Mouse (Mus musculus): Measurements from ENCODE around the gene Lyl1. TPM values are rescaled to one million over a fixed set of nuclear protein-coding genes. Genes with fewer than 3 reads are reported as not detected.

Lyl1 gene
- polyA plus RNA-seq, 1 experiment from 2014 or later, result 7.8 TPM

DNA sequence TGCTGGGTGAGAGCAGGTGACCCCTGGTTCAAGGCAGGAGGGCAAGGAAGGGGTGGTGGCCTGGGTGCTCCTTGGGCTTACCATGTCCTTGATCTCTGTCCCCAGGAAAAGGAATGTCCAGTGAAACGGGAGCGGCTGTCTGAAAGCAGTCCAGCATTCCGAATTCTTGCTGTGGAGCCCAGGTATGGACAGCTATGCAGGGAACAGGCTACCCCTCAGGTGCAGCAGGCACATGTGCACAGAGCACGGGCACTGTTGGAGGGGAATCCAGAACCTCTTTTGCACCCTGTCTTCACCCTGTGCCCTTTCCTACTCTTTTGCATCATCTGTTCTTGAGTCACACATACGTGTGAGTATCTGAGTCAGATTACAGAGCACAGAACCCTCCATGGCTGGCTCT, 3.0 kb upstream of the Lyl1 start:
- H3K4me3 ChIP-seq (replicated peaks), result no peak overlapping the region
- H3K9me3 ChIP-seq (replicated peaks), result no peaks in the 10 kb centered on the region
- WGBS, result 92% methylated on average over 5 of the region's 5 CpGs
- no peak overlapping the region for H3K9ac ChIP-seq
- H3K27me3 ChIP-seq, result peaks cover 24% of the 10 kb centered on the region
- peaks cover 61% of the 10 kb centered on the region for H3K36me3 ChIP-seq
- no peak overlapping the region for H3K4me2 ChIP-seq
- no peak for ATAC-seq (replicated peaks; ENCODE audit: low FRiP score)
- peaks cover 21% of the 10 kb centered on the region for H3K4me1 ChIP-seq
- 0 out of 2 replicates have a peak overlapping the region, but pooled peaks have one; percentile 71 for H3K27ac ChIP-seq

DNA sequence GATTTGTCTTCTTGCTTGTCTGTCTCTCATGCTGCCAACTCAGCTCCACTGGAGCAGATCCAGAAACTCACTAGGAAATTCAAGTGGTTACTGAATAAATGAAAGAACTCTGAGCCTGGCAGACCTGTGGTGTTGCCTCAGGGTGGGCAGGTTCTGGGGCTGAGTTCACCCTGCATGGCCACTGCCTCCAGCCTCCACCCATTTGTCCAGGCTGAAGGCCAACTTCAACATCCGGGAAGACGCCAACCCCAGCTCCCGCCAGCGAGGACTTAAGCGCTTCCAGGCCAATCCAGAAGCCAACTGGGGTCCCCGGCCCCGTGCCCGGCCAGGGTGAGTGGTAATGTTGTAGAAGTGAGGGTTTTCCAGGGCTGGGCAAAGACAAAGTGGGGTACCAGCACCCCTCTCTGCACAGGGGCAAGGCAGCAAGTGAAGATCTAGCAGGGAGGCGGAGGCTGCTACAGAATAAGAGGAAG, 2.3 kb upstream of the Lyl1 start:
- Histone ChIP-seq H3K27ac (peak overlapping the region; percentile 71), H3K9ac (no peak overlapping the region), H3K4me1 (peaks cover 26% of the 10 kb centered on the region), H3K27me3 (peaks cover 31% of the 10 kb centered on the region), H3K4me2 (no peak overlapping the region), H3K4me3 (replicated peaks) (no peak overlapping the region), H3K9me3 (replicated peaks) (no peaks in the 10 kb centered on the region), H3K36me3 (peaks cover 54% of the 10 kb centered on the region)
- WGBS, result 86% methylated on average over 9 of the region's 9 CpGs
- no peak for ATAC-seq (replicated peaks; ENCODE audit: low FRiP score)

DNA sequence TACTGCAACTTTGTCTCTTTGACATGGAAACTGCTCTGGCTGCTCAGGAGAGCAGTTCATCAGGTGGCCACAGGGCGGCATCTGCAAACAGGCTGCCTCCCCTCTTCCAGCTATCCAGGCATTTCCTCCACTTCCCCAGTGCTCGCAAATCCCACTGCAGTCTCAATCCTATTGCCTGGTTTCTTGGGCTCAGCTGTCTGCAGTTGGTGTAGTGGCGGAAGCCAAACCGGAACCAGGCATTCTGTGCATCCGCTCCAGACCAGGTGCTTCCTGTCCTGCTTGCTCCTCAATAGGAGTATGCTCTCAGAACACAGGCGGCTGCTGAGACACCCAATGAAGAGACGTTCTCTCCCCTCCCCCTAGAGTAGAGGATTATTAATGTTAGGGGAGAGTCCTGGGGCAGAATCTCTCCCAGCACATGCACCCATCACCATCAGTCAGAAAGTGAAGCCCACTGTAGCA, 1.4 kb upstream of the Lyl1 start:
- Histone ChIP-seq H3K4me3 (replicated peaks) (no peak overlapping the region), H3K27me3 (peaks cover 40% of the 10 kb centered on the region), H3K4me2 (no peak overlapping the region), H3K27ac (peak overlapping the region; percentile 77), H3K36me3 (peaks cover 48% of the 10 kb centered on the region), H3K4me1 (peaks cover 36% of the 10 kb centered on the region), H3K9ac (no peak overlapping the region), H3K9me3 (replicated peaks) (no peaks in the 10 kb centered on the region)
- ATAC-seq (replicated peaks; ENCODE audit: low FRiP score), result peak; percentile 10; the same call in 1 of the 2 replicates
- WGBS, result 58% methylated on average over 7 of the region's 7 CpGs

DNA sequence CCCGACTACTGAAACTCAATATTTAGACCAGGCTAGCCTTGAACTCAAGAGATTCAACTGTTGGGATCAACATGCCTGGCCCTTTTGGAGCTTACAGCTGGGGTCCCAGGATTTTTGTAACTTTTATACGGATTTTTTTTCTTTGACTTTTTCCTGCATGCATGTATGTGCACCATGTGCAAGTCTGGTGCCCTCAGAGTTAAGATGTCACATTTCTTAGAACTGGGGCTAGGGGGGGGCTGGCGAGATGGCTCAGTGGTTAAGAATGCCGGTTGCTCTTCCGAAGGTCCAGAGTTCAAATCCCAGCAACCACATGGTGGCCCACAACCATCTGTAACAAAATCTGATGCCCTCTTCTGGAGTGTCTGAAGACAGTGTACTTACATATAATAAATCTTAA, 731 bp upstream of the Lyl1 start:
- Histone ChIP-seq H3K27me3 (peaks cover 47% of the 10 kb centered on the region), H3K4me2 (no peak overlapping the region), H3K4me1 (peaks cover 42% of the 10 kb centered on the region), H3K27ac (peak overlapping the region; percentile 77), H3K36me3 (peaks cover 41% of the 10 kb centered on the region), H3K4me3 (replicated peaks) (no peak overlapping the region), H3K9me3 (replicated peaks) (no peaks in the 10 kb centered on the region), H3K9ac (no peak overlapping the region)
- no peak for ATAC-seq (replicated peaks; ENCODE audit: low FRiP score)
- 81% methylated on average over 5 of the region's 5 CpGs for WGBS

DNA sequence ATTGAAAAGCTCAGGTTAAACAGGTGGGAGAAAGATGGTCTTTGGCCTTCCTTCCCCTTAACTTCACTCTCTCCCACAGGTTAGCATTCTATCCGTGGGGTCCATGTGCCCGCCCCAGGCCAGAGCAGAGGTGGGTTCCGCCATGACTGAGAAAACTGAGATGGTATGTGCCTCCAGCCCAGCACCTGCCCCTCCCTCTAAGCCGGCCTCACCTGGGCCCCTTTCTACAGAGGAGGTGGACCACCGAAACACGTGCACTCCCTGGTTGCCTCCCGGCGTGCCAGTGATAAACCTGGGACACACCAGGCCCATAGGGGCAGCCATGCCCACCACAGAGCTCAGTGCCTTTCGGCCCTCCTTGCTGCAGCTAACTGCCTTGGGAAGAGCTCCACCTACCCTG, 1.3 kb downstream of the Lyl1 start:
- no peaks in the 10 kb centered on the region for H3K9me3 ChIP-seq (replicated peaks)
- peaks cover 21% of the 10 kb centered on the region for H3K36me3 ChIP-seq
- no peak overlapping the region for H3K9ac ChIP-seq
- peaks cover 64% of the 10 kb centered on the region for H3K27me3 ChIP-seq
- peaks cover 59% of the 10 kb centered on the region for H3K4me1 ChIP-seq
- peak overlapping the region; percentile 36 for H3K4me3 ChIP-seq (replicated peaks)
- ATAC-seq (replicated peaks; ENCODE audit: low FRiP score), result no peak
- H3K4me2 ChIP-seq, result peak overlapping the region; percentile 44
- WGBS, result 73% methylated on average over 9 of the region's 9 CpGs
- H3K27ac ChIP-seq, result no peak overlapping the region

DNA sequence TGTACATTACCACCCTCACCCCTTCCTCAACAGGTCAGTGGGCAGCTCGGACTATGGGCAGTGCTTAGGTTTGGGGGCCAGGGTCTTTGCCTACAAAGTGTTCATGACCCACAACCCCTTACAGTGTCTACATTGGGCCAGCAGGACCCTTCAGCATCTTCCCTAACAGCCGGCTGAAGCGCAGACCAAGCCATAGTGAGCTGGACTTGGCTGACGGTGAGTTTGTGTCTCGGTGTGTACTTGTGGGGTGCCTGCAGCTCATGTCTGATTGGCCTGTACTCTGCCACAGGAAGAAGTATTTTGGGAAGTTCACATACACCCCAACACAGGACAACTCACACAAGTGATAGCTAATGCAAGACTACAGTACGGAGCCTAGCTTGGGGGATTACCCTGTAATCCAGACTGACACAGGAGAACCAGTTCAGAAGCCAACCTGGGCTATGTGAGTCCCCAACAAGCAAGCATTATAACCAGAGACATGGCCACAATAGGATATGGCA, 1.8 kb downstream of the Lyl1 start:
- WGBS, result 75% methylated on average over 6 of the region's 6 CpGs
- H3K9ac ChIP-seq, result no peak overlapping the region
- peaks cover 64% of the 10 kb centered on the region for H3K4me1 ChIP-seq
- H3K36me3 ChIP-seq, result peaks cover 16% of the 10 kb centered on the region
- no peak for ATAC-seq (replicated peaks; ENCODE audit: low FRiP score)
- H3K4me2 ChIP-seq, result peak overlapping the region; percentile 44
- H3K27ac ChIP-seq, result no peak overlapping the region
- H3K9me3 ChIP-seq (replicated peaks), result no peaks in the 10 kb centered on the region
- peak overlapping the region; percentile 36 for H3K4me3 ChIP-seq (replicated peaks)
- peaks cover 68% of the 10 kb centered on the region for H3K27me3 ChIP-seq

DNA sequence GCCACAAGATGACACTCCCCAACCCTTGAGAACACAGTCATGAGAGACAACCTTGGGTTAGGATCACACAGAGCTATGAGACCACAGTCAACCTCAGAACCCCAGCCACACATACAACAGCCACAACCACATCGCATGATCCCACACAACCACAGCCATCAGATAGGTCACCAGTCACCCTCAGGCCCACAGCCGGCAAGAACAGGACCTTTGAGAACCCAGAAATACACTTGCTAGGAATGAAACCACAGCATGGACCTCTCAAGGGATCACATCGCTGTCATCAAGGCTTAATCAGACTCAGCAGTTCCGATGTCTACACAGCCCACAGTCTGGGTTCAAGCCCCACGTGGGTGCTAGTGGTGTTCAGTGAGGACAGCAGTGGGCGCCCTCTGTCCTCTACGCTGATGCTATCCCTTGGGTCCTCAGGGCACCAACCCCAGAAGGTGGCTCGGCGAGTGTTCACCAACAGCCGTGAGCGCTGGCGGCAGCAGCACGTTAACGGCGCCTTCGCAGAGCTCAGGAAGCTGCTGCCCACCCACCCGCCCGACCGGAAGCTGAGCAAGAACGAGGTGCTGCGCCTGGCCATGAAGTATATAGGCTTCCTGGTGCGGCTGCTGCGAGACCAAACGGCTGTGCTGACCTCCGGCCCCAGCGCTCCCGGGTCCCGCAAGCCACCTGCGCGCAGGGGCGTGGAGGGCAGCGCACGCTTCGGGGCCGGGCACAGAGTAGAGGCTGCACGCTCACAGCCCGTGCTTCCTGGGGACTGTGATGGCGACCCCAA, 2.4 kb downstream of the Lyl1 start:
- Histone ChIP-seq H3K4me3 (replicated peaks) (peak overlapping the region; percentile 36), H3K4me2 (peak overlapping the region; percentile 60), H3K36me3 (peaks cover 10% of the 10 kb centered on the region), H3K9me3 (replicated peaks) (no peaks in the 10 kb centered on the region), H3K4me1 (peaks cover 69% of the 10 kb centered on the region), H3K9ac (0 out of 2 replicates have a peak overlapping the region, but pooled peaks have one; percentile 17), H3K27me3 (peaks cover 74% of the 10 kb centered on the region), H3K27ac (peak overlapping the region; percentile 62)
- ATAC-seq (replicated peaks; ENCODE audit: low FRiP score), result no peak
- WGBS, result 12% methylated on average over 38 of the region's 38 CpGs

DNA sequence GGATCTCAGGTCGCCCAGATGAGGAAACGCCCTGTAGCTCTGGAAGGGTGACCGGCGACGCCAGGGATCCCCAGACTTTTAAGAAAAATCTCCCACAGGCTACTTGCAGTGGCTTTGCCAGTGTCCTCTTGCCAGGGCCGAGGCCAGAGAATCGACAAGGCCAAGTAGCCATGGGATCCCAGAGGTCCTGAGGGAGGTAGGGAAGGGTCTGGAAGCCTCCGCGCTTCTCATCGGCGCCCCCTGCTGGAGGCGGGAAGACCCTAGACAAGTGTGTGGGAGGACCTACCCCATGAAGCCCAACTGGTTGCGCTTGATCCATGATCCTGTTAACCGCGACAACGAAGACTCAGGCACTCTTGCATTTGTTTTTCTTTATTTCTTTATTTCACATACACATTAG, 3.1 kb downstream of the Lyl1 start:
- Histone ChIP-seq H3K4me2 (peak overlapping the region; percentile 60), H3K36me3 (peaks cover 3% of the 10 kb centered on the region), H3K9me3 (replicated peaks) (no peaks in the 10 kb centered on the region), H3K4me3 (replicated peaks) (peak overlapping the region; percentile 36), H3K9ac (0 out of 2 replicates have a peak overlapping the region, but pooled peaks have one; percentile 17), H3K27ac (peak overlapping the region; percentile 62), H3K27me3 (peaks cover 78% of the 10 kb centered on the region), H3K4me1 (peaks cover 76% of the 10 kb centered on the region)
- peak; percentile 46 for ATAC-seq (replicated peaks; ENCODE audit: low FRiP score)
- WGBS, result 2% methylated on average over 16 of the region's 16 CpGs

DNA sequence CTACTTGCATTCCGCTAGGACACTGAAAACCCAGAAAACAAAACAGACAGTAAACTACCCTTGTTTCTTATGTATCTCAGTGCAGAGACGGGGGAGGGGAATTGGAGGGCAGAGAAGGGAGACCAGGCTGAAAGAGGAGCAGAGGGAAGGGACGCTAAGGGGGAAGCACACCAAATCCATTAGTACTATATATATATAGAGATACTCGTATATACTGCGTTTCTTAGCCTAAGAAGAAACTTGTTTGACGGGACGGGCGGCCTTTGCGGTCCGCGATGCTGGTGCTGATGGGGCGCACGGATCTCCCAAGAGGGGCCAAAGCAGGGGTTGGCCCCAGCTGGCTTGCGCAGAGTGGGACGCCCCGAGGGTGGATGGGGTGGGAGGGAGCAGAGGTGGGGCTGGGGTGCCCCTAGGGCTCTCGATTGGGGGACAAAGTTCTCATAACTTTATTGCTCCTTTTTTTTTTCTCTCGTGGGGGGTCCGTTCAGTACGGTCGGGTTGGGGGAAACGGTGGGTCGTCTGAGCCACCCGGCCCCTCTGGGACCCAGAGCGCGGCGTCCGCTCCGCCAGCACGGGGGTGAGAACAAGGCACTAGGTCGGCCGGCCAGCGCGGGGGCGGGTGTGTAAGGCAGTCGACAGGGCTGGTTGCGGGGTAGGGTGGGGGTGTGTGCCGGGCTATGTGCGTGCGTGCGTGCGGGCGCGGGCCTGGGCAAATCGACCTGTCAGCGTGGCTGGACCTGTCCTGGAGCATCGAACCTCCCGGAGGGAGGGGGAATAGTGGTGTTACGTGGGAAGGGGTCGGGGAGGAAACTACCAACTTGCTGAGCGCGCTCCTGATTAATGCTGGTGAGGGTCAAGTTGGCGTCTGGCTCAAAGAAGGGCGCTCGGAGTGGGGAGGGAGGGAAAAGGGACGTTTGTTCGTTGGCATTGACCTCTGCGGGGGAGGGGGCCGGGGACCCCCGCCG, 3.9 kb downstream of the Lyl1 start:
- no peaks in the 10 kb centered on the region for H3K36me3 ChIP-seq
- 0 out of 2 replicates have a peak overlapping the region, but pooled peaks have one; percentile 29 for H3K9ac ChIP-seq
- peak overlapping the region; percentile 36 for H3K4me3 ChIP-seq (replicated peaks)
- H3K27me3 ChIP-seq, result peaks cover 84% of the 10 kb centered on the region
- H3K4me2 ChIP-seq, result peak overlapping the region; percentile 60
- WGBS, result 3% methylated on average over 59 of the region's 61 CpGs
- ATAC-seq (replicated peaks; ENCODE audit: low FRiP score), result no peak
- peaks cover 73% of the 10 kb centered on the region for H3K4me1 ChIP-seq
- H3K9me3 ChIP-seq (replicated peaks), result no peaks in the 10 kb centered on the region
- peak overlapping the region; percentile 45; the same call in 1 of the 2 replicates for H3K27ac ChIP-seq

DNA sequence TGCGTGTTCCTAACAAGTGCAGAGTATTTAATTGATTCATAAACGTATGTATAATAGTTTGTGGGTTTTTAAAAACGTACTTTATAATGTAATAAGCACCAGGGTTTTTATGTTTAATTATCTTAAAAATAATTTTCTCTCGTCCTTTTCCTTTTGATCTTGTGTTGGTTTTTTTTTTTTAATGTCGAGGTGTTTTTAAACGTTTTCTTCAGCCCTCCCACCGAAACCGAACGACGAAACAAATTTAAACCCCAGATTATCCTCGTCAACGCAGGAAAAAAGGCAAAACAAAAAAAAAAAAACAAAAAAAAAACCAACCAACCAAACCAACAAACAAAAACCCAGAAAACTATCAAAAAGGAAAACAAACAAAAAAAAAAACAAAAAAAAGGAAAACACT, 4.7 kb downstream of the Lyl1 start:
- Histone ChIP-seq H3K36me3 (no peaks in the 10 kb centered on the region), H3K4me2 (peak overlapping the region; percentile 60), H3K9me3 (replicated peaks) (no peaks in the 10 kb centered on the region), H3K4me1 (peaks cover 72% of the 10 kb centered on the region), H3K4me3 (replicated peaks) (peak overlapping the region; percentile 36), H3K9ac (no peak overlapping the region), H3K27ac (no peak overlapping the region), H3K27me3 (peaks cover 90% of the 10 kb centered on the region)
- ATAC-seq (replicated peaks; ENCODE audit: low FRiP score), result no peak
- WGBS, result 8% methylated on average over 12 of the region's 12 CpGs

DNA sequence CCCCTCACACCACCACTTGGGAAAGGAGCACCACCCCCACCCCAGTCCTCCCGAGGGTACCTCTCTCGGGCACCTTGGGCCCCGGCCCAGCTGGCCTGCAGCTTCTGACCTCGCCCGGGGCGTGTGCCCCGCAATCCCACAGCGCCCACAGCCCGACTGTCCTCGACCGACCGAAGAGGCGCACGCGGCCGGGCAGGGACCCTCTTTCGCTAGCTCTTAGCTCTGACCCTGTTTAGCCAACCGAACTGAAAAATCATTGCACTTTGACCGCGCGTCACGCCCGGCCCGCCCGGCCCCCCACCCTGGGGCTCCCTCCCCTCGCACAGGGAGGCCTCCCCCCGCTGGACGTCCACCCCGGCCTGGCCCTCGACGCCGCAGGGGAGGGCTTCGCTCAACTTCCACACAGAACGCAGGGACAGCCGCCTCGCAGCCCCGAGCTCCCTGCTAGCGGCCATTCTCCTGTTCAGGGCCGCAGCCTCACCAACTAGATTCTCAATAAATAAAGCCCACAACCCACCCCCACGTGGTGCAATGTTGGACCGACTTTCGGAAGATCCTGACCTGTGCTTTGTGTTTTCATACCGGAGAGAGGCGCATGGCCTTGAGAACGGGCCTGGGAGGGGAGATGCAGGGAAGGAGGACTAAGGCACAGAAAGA, 5.5 kb downstream of the Lyl1 start:
- Histone ChIP-seq H3K4me3 (replicated peaks) (peak overlapping the region; percentile 32), H3K4me2 (peak overlapping the region; percentile 52), H3K27me3 (peaks cover 87% of the 10 kb centered on the region), H3K36me3 (no peaks in the 10 kb centered on the region), H3K27ac (peak overlapping the region; percentile 60), H3K9ac (peak overlapping the region; percentile 26; the same call in 1 of the 2 replicates), H3K4me1 (peaks cover 72% of the 10 kb centered on the region), H3K9me3 (replicated peaks) (no peaks in the 10 kb centered on the region)
- no peak for ATAC-seq (replicated peaks; ENCODE audit: low FRiP score)
- WGBS, result 5% methylated on average over 45 of the region's 45 CpGs

Data from kidney, embryonic 15.5 days (tissue).